Mouse (Mus musculus): ENCODE results near the gene Spire2. TPM values are rescaled to one million over a fixed set of nuclear protein-coding genes. Genes with fewer than 3 reads are reported as not detected.

Gene Spire2
- polyA plus RNA-seq, 1 experiment from 2014 or later: 5.1 TPM

- H3K9ac ChIP-seq: no peak overlapping the region
- no peaks in the 10 kb centered on the region for H3K9me3 ChIP-seq
- 81% methylated on average over 12 of the region's 12 CpGs for WGBS
- no peak overlapping the region for H3K4me2 ChIP-seq (replicated peaks)
- no peak overlapping the region for H3K27ac ChIP-seq
- no peak overlapping the region for H3K4me3 ChIP-seq
- no peak for ATAC-seq (ENCODE audit: insufficient number of reproducible peaks, insufficient read depth, low FRiP score, low TSS enrichment)
- H3K4me1 ChIP-seq: peaks cover 17% of the 10 kb centered on the region
- peaks cover 5% of the 10 kb centered on the region; the same call in 1 of the 2 replicates for H3K27me3 ChIP-seq
- H3K36me3 ChIP-seq: no peaks in the 10 kb centered on the region
These were observed 19.6 kb downstream of the Spire2 start for GRCm38 (mm10) chr8:123352118-123352517.

- Histone ChIP-seq H3K27ac (no peak overlapping the region), H3K9me3 (no peaks in the 10 kb centered on the region), H3K9ac (no peak overlapping the region), H3K27me3 (peaks cover 5% of the 10 kb centered on the region; the same call in 1 of the 2 replicates), H3K4me3 (no peak overlapping the region), H3K4me2 (replicated peaks) (no peak overlapping the region), H3K36me3 (no peaks in the 10 kb centered on the region), H3K4me1 (peaks cover 14% of the 10 kb centered on the region)
- 58% methylated on average over 13 of the region's 13 CpGs for WGBS
- no peak for ATAC-seq (ENCODE audit: insufficient number of reproducible peaks, insufficient read depth, low FRiP score, low TSS enrichment)
These were observed 20.3 kb downstream of the Spire2 start for GRCm38 (mm10) chr8:123352786-123353185.

- H3K9ac ChIP-seq: no peak overlapping the region
- no peak overlapping the region for H3K4me2 ChIP-seq (replicated peaks)
- no peak for ATAC-seq (ENCODE audit: insufficient number of reproducible peaks, insufficient read depth, low FRiP score, low TSS enrichment)
- no peaks in the 10 kb centered on the region for H3K36me3 ChIP-seq
- H3K4me3 ChIP-seq: no peak overlapping the region
- H3K27ac ChIP-seq: no peak overlapping the region
- H3K4me1 ChIP-seq: peaks cover 10% of the 10 kb centered on the region
- no peaks in the 10 kb centered on the region for H3K9me3 ChIP-seq
- 38% methylated on average over 11 of the region's 11 CpGs for WGBS
- peaks cover 5% of the 10 kb centered on the region; the same call in 1 of the 2 replicates for H3K27me3 ChIP-seq
These were observed 20.7 kb downstream of the Spire2 start for GRCm38 (mm10) chr8:123353216-123353615.

- WGBS: 38% methylated on average over 12 of the region's 12 CpGs
- Histone ChIP-seq H3K9me3 (no peaks in the 10 kb centered on the region), H3K27me3 (no peaks in the 10 kb centered on the region), H3K27ac (no peak overlapping the region), H3K4me1 (no peaks in the 10 kb centered on the region), H3K4me3 (no peak overlapping the region), H3K4me2 (replicated peaks) (no peak overlapping the region), H3K9ac (no peak overlapping the region), H3K36me3 (no peaks in the 10 kb centered on the region)
- ATAC-seq (ENCODE audit: insufficient number of reproducible peaks, insufficient read depth, low FRiP score, low TSS enrichment): no peak
These were observed 28.7 kb downstream of the Spire2 start for GRCm38 (mm10) chr8:123361082-123361739.

- peak within 1 kb of the TSS; percentile 61 for H3K4me2 ChIP-seq (replicated peaks)
- ATAC-seq (ENCODE audit: insufficient number of reproducible peaks, insufficient read depth, low FRiP score, low TSS enrichment): peak; percentile 88
- H3K27ac ChIP-seq: peak within 1 kb of the TSS; percentile 95
- H3K27me3 ChIP-seq: no peaks in the 10 kb centered on the region
- peak within 1 kb of the TSS; percentile 76 for H3K9ac ChIP-seq
- under 1% methylated on average over 75 of the region's 75 CpGs for WGBS
- peaks cover 9% of the 10 kb centered on the region for H3K4me1 ChIP-seq
- peak within 1 kb of the TSS; percentile 77 for H3K4me3 ChIP-seq
- peaks cover 16% of the 10 kb centered on the region; the same call in 1 of the 2 replicates for H3K36me3 ChIP-seq
- no peaks in the 10 kb centered on the region for H3K9me3 ChIP-seq
These were observed 41.1 kb downstream of the Spire2 start, which contains the start of gene Tcf25 for GRCm38 (mm10) chr8:123373403-123374238. Gene Tcf25, plus strand, starts transcription at chr8:123373753.

GRCm38 (mm10) chr8:123374239-123374578, 41.7 kb downstream of the Spire2 start:
- H3K36me3 ChIP-seq: peaks cover 16% of the 10 kb centered on the region; the same call in 1 of the 2 replicates
- H3K9ac ChIP-seq: peak overlapping the region; percentile 76
- no peaks in the 10 kb centered on the region for H3K27me3 ChIP-seq
- H3K9me3 ChIP-seq: no peaks in the 10 kb centered on the region
- peak overlapping the region; percentile 95 for H3K27ac ChIP-seq
- H3K4me3 ChIP-seq: peak overlapping the region; percentile 77
- under 1% methylated on average over 20 of the region's 20 CpGs for WGBS
- peaks cover 9% of the 10 kb centered on the region for H3K4me1 ChIP-seq
- H3K4me2 ChIP-seq (replicated peaks): peak overlapping the region; percentile 61
- ATAC-seq (ENCODE audit: insufficient number of reproducible peaks, insufficient read depth, low FRiP score, low TSS enrichment): peak; percentile 62

GRCm38 (mm10) chr8:123375701-123376100, 43.2 kb downstream of the Spire2 start:
- H3K4me3 ChIP-seq: no peak overlapping the region
- H3K27me3 ChIP-seq: no peaks in the 10 kb centered on the region
- H3K9me3 ChIP-seq: no peaks in the 10 kb centered on the region
- no peak overlapping the region for H3K9ac ChIP-seq
- no peak for ATAC-seq (ENCODE audit: insufficient number of reproducible peaks, insufficient read depth, low FRiP score, low TSS enrichment)
- WGBS: 85% methylated on average over 10 of the region's 10 CpGs
- H3K4me1 ChIP-seq: peaks cover 9% of the 10 kb centered on the region
- H3K27ac ChIP-seq: no peak overlapping the region
- H3K4me2 ChIP-seq (replicated peaks): no peak overlapping the region
- H3K36me3 ChIP-seq: peaks cover 19% of the 10 kb centered on the region; the same call in 1 of the 2 replicates

- H3K27ac ChIP-seq: no peak overlapping the region
- H3K4me3 ChIP-seq: no peak overlapping the region
- H3K4me2 ChIP-seq (replicated peaks): no peak overlapping the region
- H3K36me3 ChIP-seq: peaks cover 23% of the 10 kb centered on the region; the same call in 1 of the 2 replicates
- H3K27me3 ChIP-seq: no peaks in the 10 kb centered on the region
- WGBS: 77% methylated on average over 8 of the region's 8 CpGs
- ATAC-seq (ENCODE audit: insufficient number of reproducible peaks, insufficient read depth, low FRiP score, low TSS enrichment): no peak
- peaks cover 9% of the 10 kb centered on the region for H3K4me1 ChIP-seq
- no peaks in the 10 kb centered on the region for H3K9me3 ChIP-seq
- H3K9ac ChIP-seq: no peak overlapping the region
These were observed 43.6 kb downstream of the Spire2 start for GRCm38 (mm10) chr8:123376106-123376505.

- peaks cover 70% of the 10 kb centered on the region for H3K36me3 ChIP-seq
- H3K4me3 ChIP-seq: no peak overlapping the region
- ATAC-seq (ENCODE audit: insufficient number of reproducible peaks, insufficient read depth, low FRiP score, low TSS enrichment): no peak
- WGBS: 89% methylated on average over 4 of the region's 4 CpGs
- H3K9ac ChIP-seq: no peak overlapping the region
- H3K4me2 ChIP-seq (replicated peaks): no peak overlapping the region
- H3K27me3 ChIP-seq: no peaks in the 10 kb centered on the region
- H3K4me1 ChIP-seq: no peaks in the 10 kb centered on the region
- H3K9me3 ChIP-seq: no peaks in the 10 kb centered on the region
- no peak overlapping the region for H3K27ac ChIP-seq
These were observed 49.2 kb downstream of the Spire2 start for GRCm38 (mm10) chr8:123381711-123382110.

- H3K36me3 ChIP-seq: peaks cover 73% of the 10 kb centered on the region
These were observed 50.0 kb downstream of the Spire2 start for GRCm38 (mm10) chr8:123382516-123382915.

GRCm38 (mm10) chr8:123384883-123385540, 52.5 kb downstream of the Spire2 start:
- Histone ChIP-seq H3K4me1 (no peaks in the 10 kb centered on the region), H3K36me3 (peaks cover 90% of the 10 kb centered on the region)
- 71% methylated on average over 9 of the region's 9 CpGs for WGBS

More at GRCm38 (mm10) chr8:123382516-123382915, 50.0 kb downstream of the Spire2 start:
- no peak overlapping the region for H3K9ac ChIP-seq
- no peaks in the 10 kb centered on the region for H3K27me3 ChIP-seq
- no peak overlapping the region for H3K4me3 ChIP-seq
- no peak overlapping the region for H3K4me2 ChIP-seq (replicated peaks)
- no peaks in the 10 kb centered on the region for H3K4me1 ChIP-seq
- ATAC-seq (ENCODE audit: insufficient number of reproducible peaks, insufficient read depth, low FRiP score, low TSS enrichment): no peak
- WGBS: 93% methylated on average over 8 of the region's 8 CpGs
- H3K9me3 ChIP-seq: no peaks in the 10 kb centered on the region
- H3K27ac ChIP-seq: no peak overlapping the region

More at GRCm38 (mm10) chr8:123384883-123385540, 52.5 kb downstream of the Spire2 start:
- no peak overlapping the region for H3K4me2 ChIP-seq (replicated peaks)
- H3K27ac ChIP-seq: no peak overlapping the region
- no peak overlapping the region for H3K4me3 ChIP-seq
- no peak overlapping the region for H3K9ac ChIP-seq
- no peaks in the 10 kb centered on the region for H3K27me3 ChIP-seq
- H3K9me3 ChIP-seq: no peaks in the 10 kb centered on the region
- ATAC-seq (ENCODE audit: insufficient number of reproducible peaks, insufficient read depth, low FRiP score, low TSS enrichment): no peak
